Mouse (Mus musculus): ENCODE results near the gene Taar3.

The Taar3 gene

DNA sequence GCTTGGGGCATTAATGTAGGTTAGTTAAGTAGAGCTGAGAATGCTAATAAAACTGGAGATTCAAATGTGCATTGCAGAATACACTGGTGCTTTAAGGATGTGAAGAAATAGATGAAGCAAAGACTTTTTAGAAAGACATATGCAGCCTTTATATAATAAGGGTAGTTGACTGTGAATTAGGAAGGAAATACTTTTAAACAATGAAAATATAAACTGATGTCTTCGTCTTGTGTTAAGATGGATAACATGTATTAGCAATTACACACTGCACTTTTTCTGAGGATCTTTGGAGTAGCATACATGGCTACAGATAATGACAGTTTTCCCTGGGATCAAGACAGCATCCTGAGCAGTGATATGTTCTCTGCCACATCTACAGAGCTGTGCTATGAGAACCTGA is 50.3 kb downstream of the Taar3 start, which contains the start of gene Taar7b:
Taar7b (plus strand) TSS at position 301 of the 400 bp plus-strand sequence.
- DNase-seq (ENCODE audit: low read depth, low spot score): no peak

All from CD4-positive helper T cell, adult 2 months (primary cell).